Mouse (Mus musculus): ENCODE measurements around the gene Celsr2.

Gene Celsr2

DNA sequence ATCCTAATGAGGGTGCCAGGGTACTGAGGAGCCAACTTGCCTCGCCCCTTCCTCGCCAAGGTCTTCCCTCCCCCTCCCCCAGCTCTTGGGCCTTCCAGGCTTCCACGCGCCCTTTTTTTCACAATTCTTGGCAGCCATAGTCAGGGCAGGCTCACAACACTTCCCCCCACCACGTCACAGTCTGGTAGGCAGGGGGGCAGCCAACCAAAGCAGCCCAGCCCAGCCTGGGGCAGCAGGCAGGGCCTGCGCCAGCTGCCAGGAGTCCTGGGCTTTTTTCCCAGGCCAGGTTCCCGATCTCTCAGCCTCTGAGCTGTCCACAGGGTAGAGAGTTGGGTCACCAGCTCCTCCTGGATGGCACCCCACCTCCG, 3.6 kb downstream of the Celsr2 start:
- no peak for DNase-seq (ENCODE audit: low read depth)

DNA sequence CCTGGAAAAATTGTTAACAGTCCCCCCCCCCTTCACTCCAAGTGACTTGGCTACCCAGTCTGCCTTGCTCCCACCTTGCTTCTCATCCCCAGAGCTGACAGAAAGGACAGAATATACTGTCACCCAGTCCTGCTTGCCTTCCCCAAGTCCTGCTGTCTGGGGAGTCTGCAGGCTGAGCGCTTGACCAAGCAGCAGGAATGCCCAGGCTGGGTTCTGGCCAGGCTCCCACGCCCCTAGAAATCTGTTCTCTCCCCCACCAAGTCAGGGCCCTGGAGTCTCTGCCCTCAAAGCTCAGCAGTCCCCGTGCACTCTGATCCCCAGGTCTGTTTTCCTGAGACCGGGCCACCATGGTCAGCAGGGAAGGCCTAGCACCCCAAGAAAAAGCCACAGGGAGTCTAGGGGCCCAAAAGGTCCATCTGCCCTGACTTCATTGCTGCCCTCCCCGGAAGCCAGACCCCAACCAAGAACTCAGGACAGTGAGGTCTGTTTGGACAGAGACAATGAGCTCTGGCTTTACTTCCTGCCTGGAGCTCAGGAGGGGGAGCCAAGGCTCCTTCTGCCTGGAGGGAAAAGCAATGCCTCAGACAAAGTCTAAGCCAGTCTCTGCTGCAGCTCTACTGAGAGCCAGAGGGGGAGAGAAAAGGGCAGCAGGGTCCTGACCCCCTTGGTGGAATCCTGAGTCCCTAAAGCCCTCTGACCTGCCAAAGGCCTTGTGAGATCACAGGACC, 4.2 kb downstream of the Celsr2 start:
- no peak for DNase-seq (ENCODE audit: low read depth)

DNA sequence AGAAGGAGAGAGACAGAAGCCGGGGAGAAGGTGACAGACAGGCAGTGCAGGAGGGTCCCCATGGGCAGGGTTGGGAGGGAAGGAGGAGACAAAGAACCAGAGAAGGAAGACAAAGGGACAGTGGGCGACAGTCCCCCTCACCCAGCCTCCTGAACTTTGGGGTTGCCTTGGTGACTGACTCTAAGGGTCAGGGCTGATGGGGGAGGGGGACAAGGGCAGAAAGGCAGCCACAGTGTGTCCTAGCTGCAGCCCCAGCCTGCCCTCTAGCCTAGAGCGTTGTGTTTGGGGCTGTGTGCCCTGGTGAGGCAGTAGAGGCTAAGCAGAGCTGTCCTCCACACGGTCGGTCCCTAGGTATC, 5.0 kb downstream of the Celsr2 start:
- no peak for DNase-seq (ENCODE audit: low read depth)

DNA sequence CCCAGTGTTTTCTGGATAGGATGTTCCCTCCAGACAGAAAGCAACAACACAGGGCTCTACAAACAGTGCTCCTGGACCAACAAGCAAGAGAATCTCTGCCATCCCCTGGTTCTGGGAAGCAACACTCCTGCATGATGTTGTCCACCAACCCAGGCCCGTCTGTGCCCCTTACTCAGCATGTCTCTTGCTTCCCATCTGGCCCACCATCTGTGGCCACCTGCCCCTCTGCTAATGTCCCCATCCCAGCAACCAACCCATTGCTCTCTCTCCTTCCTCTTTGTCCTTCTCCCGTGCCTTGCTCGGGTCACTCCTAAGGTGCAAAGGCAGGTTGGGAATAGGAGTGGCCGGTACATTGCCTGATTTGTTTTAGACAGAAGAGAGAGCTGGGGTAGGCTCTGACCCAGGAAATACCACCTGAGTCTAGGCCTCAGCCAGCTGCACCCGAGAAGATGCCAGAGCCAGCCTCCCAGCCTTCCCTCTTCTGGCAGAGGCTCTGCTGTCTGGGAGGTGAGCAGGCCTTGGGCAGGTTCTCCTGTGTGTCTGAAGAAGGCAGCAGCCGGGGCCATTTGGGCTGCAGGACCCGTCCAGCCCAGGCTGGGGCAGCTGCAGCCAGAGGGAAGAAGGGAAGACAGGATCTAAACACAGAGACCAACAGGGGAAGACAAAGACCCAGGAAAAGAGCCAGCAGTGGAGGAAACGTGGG, 5.5 kb downstream of the Celsr2 start:
- DNase-seq (ENCODE audit: low read depth): no peak

DNA sequence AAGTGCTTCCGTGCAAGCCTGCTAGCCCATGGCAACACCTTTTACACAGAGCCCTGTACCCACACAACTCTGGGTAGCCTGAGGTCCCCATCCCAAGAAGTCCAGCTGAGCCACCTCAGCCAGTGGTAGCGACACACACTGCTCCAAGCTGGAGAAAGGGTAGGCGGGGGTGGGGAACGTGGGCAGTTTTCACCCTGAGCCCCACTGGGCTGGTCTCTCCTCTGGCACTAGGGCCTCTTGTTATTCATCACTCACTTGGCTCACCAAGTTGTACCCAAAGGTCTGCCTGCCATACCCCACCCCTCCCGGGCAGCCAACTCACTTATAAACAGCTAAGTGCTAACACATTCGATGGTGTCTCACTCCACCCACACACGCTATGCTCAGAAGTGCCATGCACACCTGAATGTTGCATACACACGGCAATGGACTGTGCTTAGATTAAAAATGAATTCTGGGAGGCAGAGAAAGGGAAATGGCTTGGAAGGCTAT, 6.8 kb downstream of the Celsr2 start:
- no peak for DNase-seq (ENCODE audit: low read depth)

DNA sequence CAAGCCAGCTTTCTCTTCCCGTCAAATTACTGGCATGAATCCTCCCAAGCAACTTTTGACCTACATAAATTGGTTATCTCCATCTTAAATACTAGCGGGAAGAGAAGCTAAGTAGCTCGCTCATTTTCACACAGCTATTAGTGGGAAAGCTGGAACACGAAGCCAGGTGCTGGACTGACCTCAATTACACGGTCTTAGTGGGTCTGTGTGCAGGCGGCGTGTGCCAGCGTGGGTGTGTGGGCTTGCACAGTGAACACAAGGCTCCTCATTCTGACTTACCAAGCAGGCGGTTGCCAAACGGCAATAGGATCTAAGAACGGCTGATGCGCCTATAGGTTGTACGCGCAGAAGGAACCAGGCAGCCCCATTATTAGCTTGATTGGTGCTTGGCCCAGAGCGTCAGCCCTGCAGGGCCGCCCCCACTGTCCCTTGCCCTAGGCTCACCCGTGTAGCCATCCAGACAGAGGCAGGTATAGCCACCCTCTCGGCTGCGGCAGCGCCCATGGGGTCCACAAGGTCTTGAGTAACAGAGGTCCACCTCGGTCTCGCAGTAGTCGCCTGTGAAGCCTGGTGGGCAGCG, 9.0 kb downstream of the Celsr2 start:
- no peak for DNase-seq (ENCODE audit: low read depth)

GRCm38 (mm10) chr3:108405536-108406305, 9.6 kb downstream of the Celsr2 start:
- DNase-seq (ENCODE audit: low read depth): no peak

DNA sequence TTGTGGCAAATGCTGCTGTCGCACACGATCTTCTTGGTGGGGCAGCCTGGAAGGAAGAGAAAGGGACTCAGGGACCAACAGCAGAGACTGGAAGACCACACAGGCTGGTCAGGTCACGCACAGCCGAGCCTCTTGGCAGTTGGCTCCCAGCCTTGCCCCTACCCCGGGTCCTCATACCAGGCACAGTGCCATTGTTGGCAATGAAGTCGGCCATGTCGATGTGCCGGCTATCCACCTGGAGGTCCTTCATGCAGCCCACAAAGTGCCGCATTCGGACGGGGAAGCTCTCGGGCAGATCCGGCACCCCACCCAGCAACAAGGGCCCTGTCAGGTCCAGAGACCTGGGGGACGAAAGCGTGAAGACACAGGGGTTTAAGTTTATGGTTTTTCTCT, 12.8 kb downstream of the Celsr2 start:
- no peak for DNase-seq (ENCODE audit: low read depth)

DNA sequence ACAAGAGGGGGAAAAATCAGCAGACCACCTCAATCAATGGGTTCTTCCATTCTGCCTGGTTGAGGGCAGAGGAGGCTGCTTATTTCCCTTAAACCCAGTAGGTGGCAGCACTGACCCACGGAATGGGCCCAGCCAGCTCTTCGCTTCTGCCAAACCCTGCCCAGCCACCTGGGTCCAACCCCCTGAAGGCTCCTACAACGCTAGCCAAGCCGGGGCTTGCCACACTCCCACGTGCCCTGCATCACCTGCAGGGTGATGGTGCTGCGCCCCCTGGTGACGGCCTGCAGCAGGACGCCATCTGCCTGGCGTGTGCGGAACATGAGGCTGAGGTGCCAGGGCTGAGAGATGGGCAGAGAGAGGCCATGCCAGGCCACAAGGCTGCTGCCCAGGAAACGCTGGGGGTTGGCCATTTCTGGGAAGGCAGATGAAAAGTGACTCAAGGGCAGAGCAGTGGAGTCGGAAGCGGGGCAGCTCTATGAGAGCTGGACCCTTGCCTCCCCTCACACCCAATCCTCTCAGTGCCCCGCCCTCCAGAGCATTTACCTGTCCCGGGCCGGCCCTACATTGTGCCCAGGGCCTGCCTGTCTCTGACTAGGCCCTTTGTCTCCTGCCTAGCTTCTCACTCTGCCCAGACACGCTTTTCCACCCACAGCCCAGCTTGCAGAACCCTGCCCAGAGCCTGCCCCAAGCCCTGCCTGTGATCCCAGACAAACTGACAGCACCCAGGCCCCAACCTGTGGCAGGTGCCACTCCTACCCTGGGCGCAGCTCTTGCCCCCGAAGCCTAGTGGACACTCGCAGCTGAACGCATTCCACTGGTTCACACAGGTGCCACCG, 13.4 kb downstream of the Celsr2 start:
- peak; percentile 95 for DNase-seq (ENCODE audit: low read depth)

GRCm38 (mm10) chr3:108400442-108400841, 14.9 kb downstream of the Celsr2 start:
- no peak for DNase-seq (ENCODE audit: low read depth)

GRCm38 (mm10) chr3:108398281-108398680, 17.1 kb downstream of the Celsr2 start:
- no peak for DNase-seq (ENCODE audit: low read depth)

GRCm38 (mm10) chr3:108392793-108393192, 22.6 kb downstream of the Celsr2 start:
- no peak for DNase-seq (ENCODE audit: low read depth)

DNA sequence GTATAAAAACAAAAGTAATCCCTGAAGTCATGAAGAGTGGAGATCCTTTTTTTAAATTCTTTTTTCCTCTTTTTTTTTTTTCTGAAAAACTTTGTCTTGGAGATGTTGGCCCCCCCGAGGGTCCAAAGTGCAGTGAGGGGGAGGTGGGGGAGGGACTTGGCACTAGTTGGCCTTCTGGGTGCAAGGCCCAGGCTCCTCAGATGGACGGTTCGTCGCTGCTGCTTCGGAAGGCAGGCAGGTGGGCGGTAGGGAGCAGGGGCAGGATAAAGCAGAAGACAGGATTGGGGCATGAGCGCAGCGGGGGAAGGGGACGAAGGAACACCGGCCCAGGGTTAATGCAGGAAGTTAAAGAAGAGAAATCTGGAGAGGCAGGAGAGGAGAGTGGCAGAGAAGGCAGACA, 23.1 kb downstream of the Celsr2 start:
- DNase-seq (ENCODE audit: low read depth): no peak

DNA sequence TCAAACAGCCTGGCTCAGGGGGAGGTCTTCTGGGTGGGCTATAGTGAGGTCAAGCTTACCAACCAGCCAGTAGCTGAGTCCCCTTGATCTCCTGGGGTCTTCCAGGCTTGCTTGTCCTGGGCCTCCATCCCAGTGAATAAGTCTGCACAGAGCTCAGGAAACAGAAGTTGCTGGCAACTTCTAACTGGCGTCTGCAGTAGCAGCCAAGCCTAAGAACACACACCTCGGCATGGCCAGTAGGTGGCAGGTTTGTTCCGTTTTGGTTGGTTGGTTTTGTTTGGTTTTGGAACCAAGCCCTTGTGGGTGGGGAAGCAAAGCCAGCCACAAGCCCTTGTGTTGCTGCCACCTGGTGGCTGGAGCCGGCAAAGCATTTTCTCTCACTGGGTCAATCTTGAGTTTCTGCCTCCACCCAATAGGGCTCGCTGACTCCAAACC, 26.2 kb downstream of the Celsr2 start:
- peak; percentile 99 for DNase-seq (ENCODE audit: low read depth)

DNA sequence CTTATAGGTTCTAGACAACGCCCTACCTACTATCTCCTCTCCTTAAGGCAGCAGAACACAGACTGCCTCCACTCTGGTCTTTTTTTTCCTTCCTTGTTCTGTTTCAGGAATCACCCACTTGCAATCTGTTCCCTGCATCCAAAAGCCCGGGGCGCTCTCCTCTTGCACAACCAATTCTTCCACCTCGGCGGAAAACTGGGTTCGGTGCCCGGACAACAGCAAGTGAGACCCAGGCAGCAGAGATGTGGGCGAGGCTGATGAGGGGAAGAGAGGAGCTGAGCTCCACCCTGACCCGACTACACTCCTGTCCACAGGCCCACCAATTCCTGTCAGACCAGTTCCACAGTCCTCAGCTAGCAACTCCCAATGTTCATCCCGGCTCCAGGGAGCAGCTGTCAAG, 29.2 kb downstream of the Celsr2 start:
- no peak for DNase-seq (ENCODE audit: low read depth)

DNA sequence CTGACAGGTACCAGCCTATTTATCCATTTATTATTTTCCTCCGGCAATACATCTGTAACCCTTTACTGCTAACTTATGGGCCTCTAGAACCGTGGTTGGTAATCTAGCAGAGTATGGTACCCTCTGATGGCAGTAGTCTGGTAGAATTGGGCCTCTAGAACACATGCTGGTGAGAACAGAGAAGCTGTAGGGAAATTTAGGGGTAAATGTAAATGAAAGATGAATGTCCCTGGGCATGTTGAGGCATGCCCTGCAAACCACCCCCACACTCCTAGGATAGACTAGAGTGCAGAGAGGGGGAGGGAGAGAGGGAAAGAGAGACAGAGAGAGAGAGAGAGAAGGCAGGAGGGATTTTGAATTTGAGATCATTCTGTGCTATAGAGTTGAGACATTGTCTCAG, 30.9 kb downstream of the Celsr2 start:
- DNase-seq (ENCODE audit: low read depth): peak; percentile 45

DNA sequence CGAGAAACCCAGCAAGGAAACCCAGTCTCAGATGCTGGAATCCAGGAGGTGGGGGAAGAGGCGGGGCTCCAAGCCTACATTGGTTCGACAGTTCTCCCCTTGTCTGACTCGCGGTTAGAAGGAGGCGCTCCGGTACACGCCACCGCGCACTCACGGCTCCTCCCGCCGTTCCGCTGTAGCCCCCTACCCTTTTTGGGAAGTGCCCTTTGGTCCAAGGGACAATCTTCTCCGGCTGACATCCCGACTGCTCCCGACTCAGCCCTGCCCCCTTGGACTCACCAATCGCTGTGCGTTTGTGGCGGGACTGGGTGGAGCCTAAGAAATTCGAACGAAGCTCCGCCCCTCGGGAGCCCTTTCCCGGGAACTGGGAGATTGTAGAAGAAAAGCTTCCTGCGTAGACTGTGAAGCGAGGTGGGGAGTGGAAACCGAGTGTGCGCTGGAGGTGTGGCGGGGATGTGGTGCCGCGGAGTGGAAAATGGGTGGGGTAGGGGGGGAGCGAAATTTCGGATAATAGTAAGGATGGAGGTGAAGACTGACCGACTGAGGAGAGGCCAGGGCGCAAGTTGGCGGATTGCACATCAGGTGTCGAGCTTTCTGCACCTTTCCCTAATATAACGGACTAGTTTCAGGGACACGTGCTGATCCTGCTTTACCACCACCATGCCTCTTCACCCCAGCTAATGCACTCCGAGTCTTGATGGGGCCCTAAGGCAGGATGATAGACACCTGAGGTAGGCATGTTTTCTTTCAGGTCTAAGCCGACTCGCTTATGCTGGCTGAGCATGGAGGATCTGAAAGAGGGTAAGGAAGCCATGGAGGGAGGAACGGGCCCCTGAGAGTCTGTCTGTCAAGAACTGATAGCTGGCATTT, 31.6 kb downstream of the Celsr2 start, which contains the start of gene Psrc1:
Gene Psrc1 (plus strand): TSS at position 355 of the 870 bp plus-strand sequence.
- DNase-seq (ENCODE audit: low read depth): peak; percentile 87

DNA sequence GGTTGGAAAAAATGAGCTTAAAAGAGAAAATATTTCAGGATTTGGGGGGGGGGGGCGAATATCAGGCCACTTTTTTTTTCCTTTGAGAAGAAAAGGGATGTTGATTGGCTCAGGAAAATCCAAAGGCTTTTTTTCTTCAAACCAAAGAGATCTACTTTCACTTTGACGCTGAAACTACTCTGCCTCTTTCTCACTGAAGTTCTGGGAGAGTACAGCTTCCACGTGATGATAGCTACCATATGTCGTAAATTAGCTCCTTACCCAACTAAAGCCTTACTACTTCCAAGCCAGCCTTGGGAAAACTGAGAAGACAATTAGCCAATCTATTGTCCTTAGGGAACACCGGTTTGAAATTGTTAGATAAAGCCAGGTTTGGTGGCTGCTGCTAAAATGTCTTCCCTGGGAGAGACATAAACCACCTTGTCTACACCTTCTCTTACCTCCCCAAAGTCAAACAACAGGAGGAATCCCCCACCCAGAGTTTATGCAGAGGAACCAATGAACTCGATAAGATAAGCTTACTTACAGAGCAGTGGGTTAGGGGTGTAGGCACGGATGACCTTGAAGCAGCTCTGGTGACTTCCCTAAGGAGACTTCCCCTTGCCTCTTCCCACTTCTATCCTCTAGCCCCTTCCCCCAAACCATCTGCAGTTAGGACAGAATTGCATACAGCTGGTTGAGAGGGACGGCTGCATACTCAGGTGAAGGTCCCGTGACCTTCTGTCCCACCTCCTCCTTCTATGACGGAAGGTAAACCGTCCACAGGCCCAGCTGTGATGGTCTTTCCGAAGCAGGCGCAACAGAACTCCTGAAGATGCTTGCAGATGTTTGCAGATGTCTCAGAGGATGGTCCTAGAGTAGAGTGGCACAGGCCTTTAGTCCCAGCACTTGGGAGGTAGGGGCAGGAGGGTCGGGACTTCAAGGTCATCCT, 33.1 kb downstream of the Celsr2 start:
- DNase-seq (ENCODE audit: low read depth): peak; percentile 71

DNA sequence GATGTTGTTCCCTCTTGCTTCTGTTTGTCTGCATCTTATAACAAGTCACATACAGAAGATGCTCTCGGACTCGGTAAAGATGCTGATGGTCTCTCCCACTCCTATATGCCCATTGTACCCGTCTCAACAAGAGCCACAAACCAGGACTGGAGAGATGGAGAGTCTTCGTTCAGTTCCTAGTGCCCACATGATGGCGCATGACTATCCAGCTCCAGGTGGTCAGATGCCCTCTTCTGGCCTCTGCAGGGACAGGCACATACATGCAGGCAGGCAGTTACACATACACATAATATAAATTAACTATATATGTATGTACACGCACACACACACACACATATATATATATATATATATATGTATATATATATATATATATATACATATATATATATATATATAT, 34.7 kb downstream of the Celsr2 start:
- DNase-seq (ENCODE audit: low read depth): peak; percentile 84
